Mouse (Mus musculus) cortical plate, adult 2 months (tissue): ENCODE measurements at regions not wholly inside any gene's neighbourhood (a gene's known extent, or its start where the extent isn't known, plus 50 kb on each side); places are given as distances from the start of the nearest gene placed in this dataset.

Experiments used
- H3K27ac ChIP-seq: fragments of 200-500 bp; 2 replicates; pipeline ENCODE4 v1.5.1; 2012; ENCODE audit warnings: low read length, control low read depth, inconsistent platforms; ENCODE audit not compliant: insufficient read depth
- H3K4me1 ChIP-seq: fragments of 200-500 bp; 2 replicates; pipeline ENCODE4 v1.6.1; 2011; ENCODE audit warnings: low read length; ENCODE audit not compliant: control insufficient read depth, insufficient read depth
- H3K4me3 ChIP-seq: fragments of 200-500 bp; 2 replicates; pipeline ENCODE4 v1.5.1; 2011; ENCODE audit warnings: mild to moderate bottlenecking, low read length, control low read depth; ENCODE audit not compliant: insufficient read depth
- CTCF ChIP-seq: fragments of 200-500 bp; IDR thresholded peaks from 2 replicates; pipeline ENCODE4 v1.5.1; 2011; ENCODE audit warnings: mild to moderate bottlenecking, control low read depth, low read length; ENCODE audit not compliant: insufficient read depth; ENCODE audit errors: extremely low read depth
- POLR2A ChIP-seq: fragments of 200-500 bp; IDR thresholded peaks from 2 replicates; pipeline ENCODE4 v1.6.1; 2011; ENCODE audit warnings: mild to moderate bottlenecking, low read length, control low read depth; ENCODE audit not compliant: insufficient read depth; ENCODE audit errors: extremely low read depth

DNA sequence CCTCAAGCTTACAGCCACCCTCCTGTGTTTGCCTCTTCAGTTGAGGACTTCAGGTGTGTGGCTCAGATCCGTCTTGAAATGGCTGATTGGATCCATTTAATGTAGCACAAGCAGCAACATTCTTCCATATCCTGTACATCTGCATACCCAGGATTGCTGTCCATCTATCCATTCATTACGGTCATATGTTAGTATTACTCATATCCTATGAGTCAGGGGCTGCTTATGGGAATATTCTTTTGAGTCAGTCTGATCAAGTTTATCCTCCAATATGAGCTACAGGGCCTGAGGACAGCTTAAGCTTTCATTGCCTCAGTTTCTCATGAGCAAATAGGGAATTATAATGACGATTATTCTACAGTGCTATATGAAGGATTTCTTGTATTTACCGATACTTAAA is 293.7 kb downstream of the Plpp3 start:
- no peak for TF ChIP-seq POLR2A
- Histone ChIP-seq H3K27ac (no peak overlapping the region), H3K4me3 (no peak overlapping the region), H3K4me1 (no peaks in the 10 kb centered on the region)

- H3K4me3 ChIP-seq = no peak overlapping the region
Observed at GRCm38 (mm10) chr4:105451871-105452270, 294.7 kb downstream of the Plpp3 start.

DNA sequence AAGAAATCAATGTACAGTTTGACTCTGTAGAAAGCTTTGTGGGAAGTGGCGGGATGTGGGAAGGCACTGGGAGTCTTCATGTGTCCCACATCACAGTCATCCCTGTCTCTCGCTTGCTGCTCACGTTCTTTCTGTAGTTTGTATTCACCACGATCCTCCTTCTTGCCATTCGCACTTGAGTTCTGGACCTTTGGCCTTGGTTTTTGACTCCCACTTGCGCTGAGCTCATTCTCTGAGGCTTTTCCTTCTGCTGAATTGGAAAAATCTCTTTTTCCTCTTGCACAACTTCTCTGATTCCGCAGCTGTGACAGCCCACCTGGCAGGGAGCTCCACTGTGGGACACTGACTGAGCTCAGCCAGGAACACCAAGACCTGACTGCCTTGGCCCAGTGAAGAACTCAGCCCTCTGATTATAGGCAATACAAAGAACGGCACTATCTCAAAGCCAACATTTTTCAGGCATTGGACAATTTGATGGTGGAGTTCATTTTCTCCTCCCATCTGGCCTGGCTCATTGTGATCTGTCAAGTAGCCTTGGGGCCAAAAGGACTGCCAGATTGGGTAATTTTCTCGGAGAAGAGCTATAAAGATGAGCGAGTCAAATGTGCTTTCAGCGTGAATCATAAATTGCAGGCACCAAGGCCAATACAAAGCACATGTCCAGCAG is 299.9 kb downstream of the Plpp3 start:
- TF ChIP-seq POLR2A (no peak), CTCF (no peak)
- H3K4me3 ChIP-seq = no peak overlapping the region
- no peaks in the 10 kb centered on the region for H3K4me1 ChIP-seq
- no peak overlapping the region for H3K27ac ChIP-seq

More at GRCm38 (mm10) chr4:105451871-105452270, 294.7 kb downstream of the Plpp3 start:
- TF ChIP-seq POLR2A = no peak
- TF ChIP-seq CTCF = no peak
- no peak overlapping the region for H3K27ac ChIP-seq
- no peaks in the 10 kb centered on the region for H3K4me1 ChIP-seq

DNA sequence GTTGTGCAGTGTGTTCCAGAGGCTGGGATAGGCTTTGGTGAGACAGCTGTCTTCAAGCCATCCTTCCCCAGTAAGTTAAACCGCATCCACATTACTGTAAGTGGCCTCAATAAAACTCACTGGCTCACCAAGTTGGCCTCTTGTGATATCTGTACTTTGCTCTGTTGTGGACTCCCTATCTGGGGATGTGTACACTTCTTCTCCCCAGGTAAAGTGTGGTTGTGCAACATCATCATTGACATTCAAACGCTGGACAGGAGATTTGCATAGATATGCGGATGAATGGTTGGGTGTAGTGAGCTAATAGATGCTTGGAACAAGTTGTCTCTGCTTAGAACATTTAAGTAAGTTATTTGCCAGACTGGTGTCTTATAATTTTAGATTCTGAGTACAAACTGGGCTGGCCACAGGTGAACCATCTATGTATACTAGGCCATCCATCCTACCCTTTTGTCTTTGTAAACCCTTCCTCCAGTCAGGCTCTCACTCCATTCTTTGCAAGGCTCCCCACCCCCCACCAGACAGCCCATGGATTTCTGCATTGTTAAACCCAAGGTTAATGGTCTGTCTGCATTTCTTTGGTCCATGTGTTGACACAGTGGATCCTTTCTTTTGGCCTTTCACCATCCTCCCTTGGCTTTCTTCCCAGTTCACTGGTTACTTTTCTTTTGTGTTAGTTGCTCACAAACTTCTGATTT is 303.0 kb downstream of the Plpp3 start:
- Histone ChIP-seq H3K4me3 (no peak overlapping the region), H3K4me1 (no peaks in the 10 kb centered on the region), H3K27ac (no peak overlapping the region)
- no peak for TF ChIP-seq CTCF
- TF ChIP-seq POLR2A = no peak

- TF ChIP-seq CTCF (no peak), POLR2A (no peak)
- no peaks in the 10 kb centered on the region for H3K4me1 ChIP-seq
- H3K27ac ChIP-seq = no peak overlapping the region
- H3K4me3 ChIP-seq = no peak overlapping the region
Observed at GRCm38 (mm10) chr4:105460689-105461005, 303.5 kb downstream of the Plpp3 start.

GRCm38 (mm10) chr4:105467811-105468210 is 310.7 kb downstream of the Plpp3 start:
- Histone ChIP-seq H3K27ac (no peak overlapping the region), H3K4me3 (no peak overlapping the region), H3K4me1 (no peaks in the 10 kb centered on the region)
- no peak for TF ChIP-seq CTCF

- TF ChIP-seq POLR2A (no peak), CTCF (no peak)
- no peak overlapping the region for H3K4me3 ChIP-seq
- no peak overlapping the region for H3K27ac ChIP-seq
- no peaks in the 10 kb centered on the region for H3K4me1 ChIP-seq
Observed at GRCm38 (mm10) chr4:105469300-105469821, 312.2 kb downstream of the Plpp3 start.

- Histone ChIP-seq H3K4me3 (no peak overlapping the region), H3K27ac (no peak overlapping the region), H3K4me1 (no peaks in the 10 kb centered on the region)
- TF ChIP-seq POLR2A = no peak
- TF ChIP-seq CTCF = no peak
Observed at GRCm38 (mm10) chr4:105474765-105475560, 314.7 kb upstream of the Gm12728 start.

GRCm38 (mm10) chr4:105476332-105476731 is 313.3 kb upstream of the Gm12728 start:
- H3K4me3 ChIP-seq = no peak overlapping the region
- no peak overlapping the region for H3K27ac ChIP-seq
- no peak for TF ChIP-seq CTCF
- no peak for TF ChIP-seq POLR2A
- H3K4me1 ChIP-seq = no peaks in the 10 kb centered on the region
